Mouse (Mus musculus): Measurements from ENCODE around the gene Ccl20.

DNA sequence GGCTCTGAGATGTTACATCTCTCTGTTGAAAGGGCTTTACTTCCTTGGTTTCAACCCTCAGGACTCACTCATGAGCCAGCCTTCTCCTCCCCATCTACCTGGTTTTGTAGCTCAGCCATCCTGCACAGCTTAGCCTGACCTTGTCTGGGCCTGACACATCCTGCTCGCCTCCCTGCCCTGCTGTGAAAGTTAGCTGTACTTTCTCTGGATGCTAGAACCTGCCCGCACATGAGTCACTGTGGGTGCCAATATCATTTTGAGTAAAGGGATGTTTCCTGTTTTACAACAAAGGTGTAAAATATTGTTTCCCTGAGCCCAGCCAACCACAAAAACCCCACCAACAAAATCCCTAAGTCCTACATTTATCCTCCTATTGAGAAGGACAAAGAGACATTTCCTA is 6.6 kb downstream of the Ccl20 start:
- TF ChIP-seq CTCF (IDR thresholded peaks at IDR 0.05; ENCODE audit: extremely low read depth, insufficient read depth, insufficient read length, insufficient replicate concordance): no peak
- no peak for TF ChIP-seq POLR2A (IDR thresholded peaks at IDR 0.05; ENCODE audit: low read depth, low read length)
